ENCODE assay signal across 11 mouse cellular contexts in the genomic region with DNA sequence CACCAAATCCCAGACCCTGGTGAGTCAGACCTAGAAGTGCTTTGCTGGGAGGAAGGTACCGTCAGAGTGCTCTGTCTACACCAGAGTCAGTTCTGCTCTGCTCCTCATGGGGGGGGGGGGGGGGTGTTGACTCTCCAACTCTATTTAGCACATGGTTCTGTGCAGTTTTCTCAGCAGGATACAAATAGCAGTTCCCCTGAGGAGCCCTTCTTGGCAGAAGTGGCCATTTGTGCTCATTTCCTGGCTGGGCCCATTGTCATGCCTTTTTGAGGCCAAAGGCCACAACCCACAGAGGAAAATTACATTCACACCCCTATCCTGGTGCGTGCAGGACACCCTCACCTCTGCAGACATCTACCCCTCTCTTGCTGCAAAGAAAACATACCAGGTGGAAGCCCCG.
DNase-seq lines count a peak whose midpoint lies in the region; ATAC-seq lines count a peak whose summit lies in the region.
"Had no signal": no experiment of that assay in that cellular context is flagged by ENCODE, and none has a peak within 500 bp of the region (broad histone marks: within the 10 kb centered on the region; RNA-seq: fewer than 3 reads in every experiment).

No protein-coding gene starts in this region.

- 0 out of 2 replicates have a peak, but pooled peaks cover 5% of the 10 kb centered on the region for H3K4me1 ChIP-seq in embryonic facial prominence, embryonic 14.5 days (ENCODE audit: control insufficient read depth, insufficient read depth, low read length)
- peaks cover 13% of the 10 kb centered on the region for H3K4me1 ChIP-seq in embryonic facial prominence, embryonic 10.5 days
- no peaks in the 10 kb centered on the region for H3K4me1 ChIP-seq in forebrain, embryonic 11.5 days (replicated peaks; ENCODE audit: control insufficient read depth, insufficient read depth, low read length)
- H3K4me1 ChIP-seq: forebrain, embryonic 12.5 days; midbrain, embryonic 13.5 days had no signal

- H3K9ac ChIP-seq in embryonic facial prominence, embryonic 14.5 days (ENCODE audit: low read depth, low read length) = no peak overlapping the region
- no peak overlapping the region for H3K9ac ChIP-seq in forebrain, embryonic 11.5 days (ENCODE audit: low read length)
- H3K9ac ChIP-seq: forebrain, embryonic 12.5 days; midbrain, embryonic 13.5 days had no signal

- H3K27me3 ChIP-seq in embryonic facial prominence, embryonic 14.5 days (replicated peaks; ENCODE audit: control insufficient read depth, insufficient read depth, low read length) = no peaks in the 10 kb centered on the region
- H3K27me3 ChIP-seq in embryonic facial prominence, embryonic 10.5 days (replicated peaks; ENCODE audit: low read depth, poor library complexity, severe bottlenecking) = no peaks in the 10 kb centered on the region
- no peaks in the 10 kb centered on the region for H3K27me3 ChIP-seq in forebrain, embryonic 11.5 days (ENCODE audit: control insufficient read depth, insufficient read depth, low read length)
- H3K27me3 ChIP-seq: forebrain, embryonic 12.5 days; midbrain, embryonic 13.5 days had no signal

- 55% methylated on average over 3 of the region's 3 CpGs for WGBS in embryonic facial prominence, embryonic 14.5 days
- WGBS in embryonic facial prominence, embryonic 10.5 days = 57% methylated on average over 3 of the region's 3 CpGs
- 76% methylated on average over 3 of the region's 3 CpGs for WGBS in forebrain, embryonic 11.5 days

- H3K9me3 ChIP-seq in embryonic facial prominence, embryonic 14.5 days (ENCODE audit: control insufficient read depth, low read length) = no peaks in the 10 kb centered on the region
- no peaks in the 10 kb centered on the region for H3K9me3 ChIP-seq in embryonic facial prominence, embryonic 10.5 days
- no peaks in the 10 kb centered on the region for H3K9me3 ChIP-seq in forebrain, embryonic 11.5 days (ENCODE audit: control insufficient read depth, low read length)
- H3K9me3 ChIP-seq: forebrain, embryonic 12.5 days; midbrain, embryonic 13.5 days had no signal

- H3K4me3 ChIP-seq in embryonic facial prominence, embryonic 14.5 days (ENCODE audit: low read depth, low read length) = no peak overlapping the region
- H3K4me3 ChIP-seq in embryonic facial prominence, embryonic 10.5 days = no peak overlapping the region
- no peak overlapping the region for H3K4me3 ChIP-seq in forebrain, embryonic 11.5 days (ENCODE audit: low read depth, low read length)
- H3K4me3 ChIP-seq: forebrain, embryonic 12.5 days; midbrain, embryonic 13.5 days had no signal

- no peak overlapping the region for H3K27ac ChIP-seq in embryonic facial prominence, embryonic 14.5 days (replicated peaks; ENCODE audit: low read depth, low read length)
- no peak overlapping the region for H3K27ac ChIP-seq in embryonic facial prominence, embryonic 10.5 days (replicated peaks)
- no peak overlapping the region for H3K27ac ChIP-seq in forebrain, embryonic 11.5 days (ENCODE audit: low read depth, low read length)
- H3K27ac ChIP-seq: forebrain, embryonic 12.5 days; midbrain, embryonic 13.5 days had no signal

- DNase-seq in embryonic facial prominence, embryonic 14.5 days (ENCODE audit: low spot score) = peak; percentile 35
- DNase-seq in embryonic facial prominence, embryonic 10.5 days (ENCODE audit: low spot score) = no peak
- peak; percentile 90 for DNase-seq in adipocyte (ENCODE audit: low spot score)
- DNase-seq in heart, adult 9 months (ENCODE audit: low spot score in 2 of 2) = peak; percentile 82 to 86
- DNase-seq in kidney, postnatal 10 days = peak; percentile 67
- no peak for DNase-seq in forebrain, embryonic 11.5 days (ENCODE audit: low spot score)
- no peak for DNase-seq in layer of hippocampus, postnatal 36 days
- no peak for DNase-seq in yolk sac, embryonic 10.5 days (ENCODE audit: low spot score)
- DNase-seq: B cell, adult 2 months had no signal

- no peaks in the 10 kb centered on the region for H3K36me3 ChIP-seq in embryonic facial prominence, embryonic 14.5 days (ENCODE audit: control insufficient read depth, insufficient read depth, low read length)
- H3K36me3 ChIP-seq in embryonic facial prominence, embryonic 10.5 days (replicated peaks) = no peaks in the 10 kb centered on the region
- H3K36me3 ChIP-seq in forebrain, embryonic 11.5 days (ENCODE audit: control insufficient read depth, insufficient read depth, low read length) = no peaks in the 10 kb centered on the region
- H3K36me3 ChIP-seq: forebrain, embryonic 12.5 days; midbrain, embryonic 13.5 days had no signal

- no peak overlapping the region for H3K4me2 ChIP-seq in embryonic facial prominence, embryonic 14.5 days (ENCODE audit: low read depth, low read length)
- no peak overlapping the region for H3K4me2 ChIP-seq in forebrain, embryonic 11.5 days (ENCODE audit: low read depth, low read length, severe bottlenecking)
- H3K4me2 ChIP-seq: forebrain, embryonic 12.5 days; midbrain, embryonic 13.5 days had no signal

- ATAC-seq in embryonic facial prominence, embryonic 14.5 days (ENCODE audit: low read depth) = no peak
- ATAC-seq in forebrain, embryonic 11.5 days (replicated peaks; ENCODE audit: low FRiP score) = no peak
- ATAC-seq: midbrain, embryonic 13.5 days had no signal

Comparison
In these comparisons a context has a peak if more than half of its experiments do, and no peak if none do; other contexts are left out.
1. DNase-seq: peak in embryonic facial prominence, embryonic 14.5 days (single experiment), adipocyte (single experiment), heart, adult 9 months (2 of 2) and kidney, postnatal 10 days (single experiment); none in embryonic facial prominence, embryonic 10.5 days (single experiment), forebrain, embryonic 11.5 days (single experiment), layer of hippocampus, postnatal 36 days (0 of 2) and yolk sac, embryonic 10.5 days (single experiment).